Mouse (Mus musculus) limb, embryonic 14.5 days (tissue): ENCODE results near the gene Cd9. TPM values are rescaled to one million over a fixed set of nuclear protein-coding genes. Genes with fewer than 3 reads are reported as not detected.

Source experiments
- ATAC-seq: fragments of 200-750 bp; cut with Nextera tagmentation; 2 replicates; pipeline ENCODE4 v1.8.0; 2017; ENCODE audit warnings: low read depth, moderate number of reproducible peaks, moderate TSS enrichment; ENCODE audit not compliant: low FRiP score
- DNase-seq: peaks from one replicate; pipeline ENCODE4 v3.0.0-alpha.2; 2015; ENCODE audit warnings: low spot score
- H3K27ac ChIP-seq: fragments of 300-500 bp; sonication (generic); replicated peaks from 2 replicates; pipeline ENCODE4 v1.5.1; 2014; ENCODE audit warnings: low read depth, mild to moderate bottlenecking, low read length, moderate library complexity, mixed read lengths
- H3K27me3 ChIP-seq: fragments of 300-500 bp; sonication (generic); 2 replicates; pipeline ENCODE4 v1.6.1; 2014; ENCODE audit warnings: low read length, mixed read lengths; ENCODE audit not compliant: control insufficient read depth, insufficient read depth
- H3K36me3 ChIP-seq: fragments of 300-500 bp; sonication (generic); 2 replicates; pipeline ENCODE4 v1.6.1; 2014; ENCODE audit warnings: mild to moderate bottlenecking, low read length, moderate library complexity, mixed read lengths; ENCODE audit not compliant: control insufficient read depth, insufficient read depth
- H3K4me1 ChIP-seq: fragments of 300-500 bp; sonication (generic); 2 replicates; pipeline ENCODE4 v1.6.1; 2014; ENCODE audit warnings: antibody characterized with exemption, low read length, mixed read lengths; ENCODE audit not compliant: control insufficient read depth, insufficient read depth
- H3K4me2 ChIP-seq: fragments of 300-500 bp; sonication (generic); replicated peaks from 2 replicates; pipeline ENCODE4 v1.6.1; 2014; ENCODE audit warnings: low read depth, mild to moderate bottlenecking, low read length, moderate library complexity; ENCODE audit not compliant: severe bottlenecking
- H3K4me3 ChIP-seq: fragments of 300-500 bp; sonication (generic); replicated peaks from 2 replicates; pipeline ENCODE4 v1.5.1; 2014; ENCODE audit warnings: low read length
- H3K9ac ChIP-seq: fragments of 300-500 bp; sonication (generic); 2 replicates; pipeline ENCODE4 v1.6.1; 2014; ENCODE audit warnings: mild to moderate bottlenecking, low read depth, low read length, moderate library complexity; ENCODE audit not compliant: severe bottlenecking
- H3K9me3 ChIP-seq: fragments of 300-500 bp; sonication (generic); 2 replicates; pipeline ENCODE4 v1.6.1; 2016; ENCODE audit warnings: low read length; ENCODE audit not compliant: control insufficient read depth
- POLR2A ChIP-seq: fragments of 200-500 bp; IDR thresholded peaks from 2 replicates; pipeline ENCODE4 v1.8.0; 2012; ENCODE audit warnings: inconsistent platforms, mild to moderate bottlenecking, moderate library complexity, borderline replicate concordance; ENCODE audit not compliant: insufficient read depth, insufficient read length; ENCODE audit errors: extremely low read depth
- WGBS: fragments of 180-500 bp; shearing (Covaris S2); extraction: QIAGEN DNeasy Blood & Tissue Kit; methylation state at CpG from one replicate; pipeline ENCODE4 v1.1.7; 2014; 5-methylcytosine and 5-hydroxymethylcytosine counted together
- polyA plus RNA-seq, 2 experiments: library from polyadenylated mRNA; depleted of rRNA in 1 of 2; stranded (reverse) in 1 of 2; unstranded in 1 of 2; fragments of >200 nt; fragmentation: Nextera tagmentation in 1 of 2; extraction: Ambion mirVana in 1 of 2; gene quantifications; 2 replicates each; pipeline versions ENCODE4 v1.2.1 to v1.2.3; 2012 to 2014

Gene Cd9
- polyA plus RNA-seq, 2 experiments = 215 to 323 TPM

GRCm38 (mm10) chr6:125471326-125471725 lies 23.3 kb downstream of the Cd9 start:
- peaks cover 21% of the 10 kb centered on the region; the same call in 1 of the 2 replicates for H3K36me3 ChIP-seq
- TF ChIP-seq POLR2A = no peak

DNA sequence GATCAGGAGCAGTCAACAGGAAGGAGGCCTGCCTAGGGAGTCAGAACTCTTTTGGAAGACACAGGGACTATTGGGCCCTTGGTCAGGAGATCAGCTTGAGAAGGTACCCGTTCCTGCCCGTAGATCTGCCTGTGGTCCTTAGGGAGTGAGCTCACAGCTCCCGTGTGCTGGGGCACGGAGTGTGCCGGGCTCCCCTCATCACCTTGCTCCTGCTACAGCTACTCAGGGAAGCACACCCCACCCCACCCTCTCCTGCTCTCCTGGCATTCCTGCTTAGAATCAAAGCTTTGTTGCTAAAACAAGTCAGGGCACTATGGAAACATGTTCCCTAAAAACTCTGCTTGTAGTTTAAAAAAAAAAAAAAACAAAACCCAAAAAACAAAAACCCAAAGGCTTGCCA lies 24.0 kb downstream of the Cd9 start:
- Histone ChIP-seq H3K4me1 (peaks cover 33% of the 10 kb centered on the region), H3K27ac (no peak overlapping the region), H3K9ac (no peak overlapping the region), H3K27me3 (no peaks in the 10 kb centered on the region), H3K36me3 (peaks cover 21% of the 10 kb centered on the region; the same call in 1 of the 2 replicates), H3K9me3 (no peaks in the 10 kb centered on the region), H3K4me3 (no peak overlapping the region), H3K4me2 (no peak overlapping the region)
- no peak for TF ChIP-seq POLR2A
- WGBS = 92% methylated on average over 5 of the region's 5 CpGs
- ATAC-seq (no peak), DNase-seq (no peak)

More at GRCm38 (mm10) chr6:125471326-125471725, 23.3 kb downstream of the Cd9 start:
- Histone ChIP-seq H3K9ac (no peak overlapping the region), H3K4me1 (peaks cover 38% of the 10 kb centered on the region), H3K4me3 (no peak overlapping the region), H3K27me3 (no peaks in the 10 kb centered on the region), H3K27ac (no peak overlapping the region), H3K9me3 (no peaks in the 10 kb centered on the region), H3K4me2 (no peak overlapping the region)
- WGBS = 83% methylated on average over 7 of the region's 7 CpGs
- DNase-seq = no peak
- ATAC-seq = no peak

- Histone ChIP-seq H3K27ac (peak overlapping the region; percentile 84; the same call in 1 of the 2 replicates), H3K4me3 (no peak overlapping the region), H3K9me3 (no peaks in the 10 kb centered on the region), H3K9ac (no peak overlapping the region), H3K4me2 (no peak overlapping the region), H3K36me3 (peaks cover 23% of the 10 kb centered on the region), H3K27me3 (no peaks in the 10 kb centered on the region), H3K4me1 (peaks cover 23% of the 10 kb centered on the region)
- no peak for TF ChIP-seq POLR2A
- 69% methylated on average over 4 of the region's 4 CpGs for WGBS
- no peak for ATAC-seq
- no peak for DNase-seq
Observed at GRCm38 (mm10) chr6:125469222-125469621, 25.4 kb downstream of the Cd9 start.

- H3K4me1 ChIP-seq = peaks cover 23% of the 10 kb centered on the region
- ATAC-seq = no peak
Observed at GRCm38 (mm10) chr6:125468179-125468960, 26.2 kb downstream of the Cd9 start.

GRCm38 (mm10) chr6:125467301-125467715 lies 27.3 kb downstream of the Cd9 start:
- Histone ChIP-seq H3K27ac (peak overlapping the region; percentile 84), H3K9ac (no peak overlapping the region), H3K4me3 (no peak overlapping the region), H3K9me3 (no peaks in the 10 kb centered on the region), H3K36me3 (peaks cover 37% of the 10 kb centered on the region), H3K27me3 (no peaks in the 10 kb centered on the region), H3K4me1 (peaks cover 23% of the 10 kb centered on the region), H3K4me2 (no peak overlapping the region)
- DNase-seq (no peak), ATAC-seq (peak; percentile 72)
- no peak for TF ChIP-seq POLR2A
- 74% methylated on average over 16 of the region's 16 CpGs for WGBS

More at GRCm38 (mm10) chr6:125468179-125468960, 26.2 kb downstream of the Cd9 start:
- Histone ChIP-seq H3K4me3 (no peak overlapping the region), H3K4me2 (no peak overlapping the region), H3K27ac (peak overlapping the region; percentile 84), H3K9ac (no peak overlapping the region), H3K36me3 (peaks cover 31% of the 10 kb centered on the region), H3K9me3 (no peaks in the 10 kb centered on the region), H3K27me3 (no peaks in the 10 kb centered on the region)
- DNase-seq = peak; percentile 70
- no peak for TF ChIP-seq POLR2A
- WGBS = 44% methylated on average over 21 of the region's 21 CpGs
